Mouse (Mus musculus) cerebellum, adult 2 months (tissue): Measurements from ENCODE around the gene Rap1gds1.

Source experiments
- CTCF ChIP-seq: fragments of 200-500 bp; IDR thresholded peaks from 2 replicates; pipeline ENCODE4 v1.5.1; 2011; ENCODE audit warnings: low read depth, mild to moderate bottlenecking, control low read depth, low read length, moderate library complexity, borderline replicate concordance; ENCODE audit not compliant: insufficient read depth
- POLR2A ChIP-seq: fragments of 200-500 bp; IDR thresholded peaks from 2 replicates; pipeline ENCODE4 v1.6.1; 2011; ENCODE audit warnings: low read length, control low read depth, borderline replicate concordance; ENCODE audit not compliant: insufficient read depth

DNA sequence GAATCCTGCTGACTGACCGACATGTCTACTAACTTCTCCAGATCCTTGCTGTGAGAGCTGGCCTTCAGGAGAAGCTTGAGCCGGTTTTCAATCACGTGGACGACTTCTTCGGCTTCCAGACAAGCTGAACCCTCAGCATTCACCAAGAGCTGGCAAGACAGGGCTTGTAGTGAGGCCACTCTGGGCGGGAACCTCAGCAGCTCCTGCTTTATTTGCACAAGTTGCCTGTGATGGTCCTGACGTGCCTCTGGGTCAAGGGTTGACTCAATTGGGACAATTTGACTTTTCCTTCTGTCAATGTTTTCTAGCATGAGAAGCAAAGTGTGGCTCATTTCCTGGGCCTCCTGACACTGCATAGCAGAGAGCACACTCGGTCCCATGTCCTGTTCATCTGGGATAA lies 138.2 kb downstream of the Rap1gds1 start:
- TF ChIP-seq CTCF (no peak), POLR2A (no peak)
